Mouse (Mus musculus) ES-Bruce4 (cell line): ENCODE measurements around the gene Tomm40.

Source experiments
- CTCF ChIP-seq: IDR thresholded peaks from one replicate; pipeline ENCODE4 v1.8.1; 2011; ENCODE audit warnings: low read depth, low read length
- EP300 ChIP-seq: IDR thresholded peaks from 2 replicates; pipeline ENCODE4 v1.6.1; 2011; ENCODE audit warnings: low read depth, low read length; ENCODE audit not compliant: insufficient read depth
- POLR2A ChIP-seq: IDR thresholded peaks from one replicate; pipeline ENCODE4 v1.8.1; 2011; ENCODE audit warnings: low read length; ENCODE audit not compliant: insufficient read depth

DNA sequence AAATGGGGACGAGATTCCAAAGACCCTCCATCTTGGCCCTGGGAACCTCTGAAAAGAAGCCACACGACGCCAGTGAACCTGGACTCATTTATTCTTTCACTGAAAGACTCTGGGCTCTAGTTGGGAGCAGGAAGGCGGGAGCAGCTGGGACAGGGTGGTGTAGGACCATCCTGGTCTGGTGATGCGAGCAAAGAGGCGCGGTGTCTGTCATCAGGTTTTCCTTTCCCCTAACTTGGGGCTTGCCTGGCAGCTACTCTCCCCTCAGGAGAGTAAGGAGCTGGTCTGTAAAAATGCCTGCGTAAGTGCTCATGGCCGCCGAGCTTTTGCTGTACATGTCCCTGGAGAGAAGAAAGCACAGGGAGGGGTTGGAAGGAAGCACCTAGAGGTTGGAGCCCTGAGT, 43.7 kb downstream of the Tomm40 start:
- no peak for TF ChIP-seq CTCF
- no peak for TF ChIP-seq EP300
- TF ChIP-seq POLR2A: no peak
